Mouse (Mus musculus) kidney, embryonic 14.5 days (tissue): ENCODE results near the gene Plekhh3. TPM values are rescaled to one million over a fixed set of nuclear protein-coding genes. Genes with fewer than 3 reads are reported as not detected.

Experiments
- ATAC-seq: fragments of 200-750 bp; cut with Nextera tagmentation; 2 replicates; pipeline ENCODE4 v1.8.0; 2017; ENCODE audit warnings: moderate number of reproducible peaks, mild to moderate bottlenecking, moderate TSS enrichment, moderate library complexity; ENCODE audit not compliant: low FRiP score, low TSS enrichment
- H3K27ac ChIP-seq: fragments of 300-500 bp; sonication (generic); 2 replicates; pipeline ENCODE4 v1.5.1; 2014; ENCODE audit warnings: low read depth, mild to moderate bottlenecking, low read length, moderate library complexity, mixed read lengths
- H3K27me3 ChIP-seq: fragments of 300-500 bp; sonication (generic); 2 replicates; pipeline ENCODE4 v1.6.1; 2014; ENCODE audit warnings: mild to moderate bottlenecking, low read length; ENCODE audit not compliant: control insufficient read depth, insufficient read depth
- H3K36me3 ChIP-seq: fragments of 300-500 bp; sonication (generic); 2 replicates; pipeline ENCODE4 v1.6.1; 2014; ENCODE audit warnings: low read length, mixed read lengths; ENCODE audit not compliant: control insufficient read depth, insufficient read depth
- H3K4me1 ChIP-seq: fragments of 300-500 bp; sonication (generic); 2 replicates; pipeline ENCODE4 v1.6.1; 2014; ENCODE audit warnings: low read length, mixed read lengths; ENCODE audit not compliant: control insufficient read depth, insufficient read depth
- H3K4me2 ChIP-seq: fragments of 300-500 bp; sonication (generic); replicated peaks from 2 replicates; pipeline ENCODE4 v1.6.1; 2014; ENCODE audit warnings: low read depth, mild to moderate bottlenecking, low read length
- H3K4me3 ChIP-seq: fragments of 300-500 bp; sonication (generic); 2 replicates; pipeline ENCODE4 v1.5.1; 2014; ENCODE audit warnings: mild to moderate bottlenecking, low read length
- H3K9ac ChIP-seq: fragments of 300-500 bp; sonication (generic); 2 replicates; pipeline ENCODE4 v1.6.1; 2014; ENCODE audit warnings: low read depth, mild to moderate bottlenecking, low read length, moderate library complexity
- H3K9me3 ChIP-seq: fragments of 300-500 bp; sonication (generic); 2 replicates; pipeline ENCODE4 v1.6.1; 2016; ENCODE audit warnings: low read length; ENCODE audit not compliant: control insufficient read depth
- WGBS: fragments of 180-500 bp; shearing (Covaris S2); extraction: QIAGEN DNeasy Blood & Tissue Kit; methylation state at CpG from one replicate; pipeline ENCODE4 v1.1.7; 2014; 5-methylcytosine and 5-hydroxymethylcytosine counted together
- polyA plus RNA-seq: library from polyadenylated mRNA; unstranded; fragments of >200 nt; fragmentation: Nextera tagmentation; extraction: Ambion mirVana; gene quantifications from 2 replicates; pipeline ENCODE4 v1.2.1, GENCODE M21; 2014

Gene Plekhh3
- polyA plus RNA-seq, 1 experiment from 2014 or later: 17.9 TPM

DNA sequence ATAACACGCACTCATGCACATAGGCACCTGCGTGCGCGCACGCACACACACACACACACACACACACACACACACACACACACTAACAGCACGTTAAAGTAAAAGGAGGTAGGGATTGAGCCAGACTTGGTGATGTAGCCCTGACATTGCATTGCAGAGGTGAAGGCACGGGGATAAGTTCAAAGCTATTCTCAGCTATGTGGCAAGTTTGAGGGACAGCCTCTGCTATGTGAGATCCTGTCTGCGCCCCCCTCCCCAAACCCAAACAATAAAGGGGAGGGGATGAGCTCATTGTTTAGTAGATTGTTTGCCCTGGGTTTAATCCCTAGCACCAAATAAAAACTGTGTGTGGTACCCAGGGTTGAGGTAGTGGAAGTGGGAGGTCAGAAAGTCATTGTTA lies 30.1 kb downstream of the Plekhh3 start:
- Histone ChIP-seq H3K9me3 (no peaks in the 10 kb centered on the region), H3K4me2 (no peak overlapping the region), H3K36me3 (no peaks in the 10 kb centered on the region), H3K4me1 (peaks cover 12% of the 10 kb centered on the region), H3K4me3 (no peak overlapping the region), H3K9ac (no peak overlapping the region), H3K27ac (no peak overlapping the region), H3K27me3 (no peaks in the 10 kb centered on the region; the same call in 1 of the 2 replicates)
- no peak for ATAC-seq
- whole genome bisulfite sequencing: 82% methylated on average over 8 of the region's 8 CpGs

DNA sequence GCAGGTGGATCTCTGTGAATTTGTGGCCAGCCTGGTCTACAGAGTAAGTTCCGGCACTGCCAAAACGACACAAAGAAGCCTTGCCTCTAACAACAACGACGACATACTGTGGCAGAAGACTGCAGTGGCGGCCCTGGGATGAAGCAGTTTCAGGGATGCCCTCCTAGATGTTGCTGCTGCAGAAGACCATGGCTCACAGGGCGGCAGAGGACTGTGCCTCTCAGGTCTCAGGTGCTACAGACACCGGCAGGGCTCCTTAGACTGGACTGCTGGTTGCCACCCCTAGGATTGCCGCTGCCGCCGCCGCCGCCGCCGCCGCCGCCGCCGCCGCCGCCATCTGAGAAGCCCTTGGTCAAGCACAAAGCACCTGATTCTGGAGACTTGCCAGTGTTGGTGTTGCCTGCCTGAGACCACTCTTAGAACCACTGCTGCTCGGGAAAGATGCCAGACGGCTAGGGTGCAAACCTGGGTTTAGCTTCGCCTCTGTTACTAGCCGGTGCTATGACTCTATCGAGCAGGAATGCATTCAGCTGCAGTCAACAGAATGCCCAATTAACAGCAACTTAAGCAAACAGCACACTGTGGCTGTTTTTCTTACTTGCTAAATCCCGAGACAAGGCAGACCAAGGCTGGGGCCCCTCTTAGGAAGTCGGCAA lies 30.9 kb downstream of the Plekhh3 start:
- WGBS: 46% methylated on average over 27 of the region's 27 CpGs
- H3K4me1 ChIP-seq: peaks cover 12% of the 10 kb centered on the region
- H3K4me2 ChIP-seq: peak overlapping the region; percentile 44
- peak overlapping the region; percentile 24 for H3K4me3 ChIP-seq
- no peaks in the 10 kb centered on the region for H3K36me3 ChIP-seq
- H3K9me3 ChIP-seq: no peaks in the 10 kb centered on the region
- H3K27me3 ChIP-seq: no peaks in the 10 kb centered on the region; the same call in 1 of the 2 replicates
- no peak overlapping the region for H3K27ac ChIP-seq
- no peak for ATAC-seq
- H3K9ac ChIP-seq: peak overlapping the region; percentile 40

DNA sequence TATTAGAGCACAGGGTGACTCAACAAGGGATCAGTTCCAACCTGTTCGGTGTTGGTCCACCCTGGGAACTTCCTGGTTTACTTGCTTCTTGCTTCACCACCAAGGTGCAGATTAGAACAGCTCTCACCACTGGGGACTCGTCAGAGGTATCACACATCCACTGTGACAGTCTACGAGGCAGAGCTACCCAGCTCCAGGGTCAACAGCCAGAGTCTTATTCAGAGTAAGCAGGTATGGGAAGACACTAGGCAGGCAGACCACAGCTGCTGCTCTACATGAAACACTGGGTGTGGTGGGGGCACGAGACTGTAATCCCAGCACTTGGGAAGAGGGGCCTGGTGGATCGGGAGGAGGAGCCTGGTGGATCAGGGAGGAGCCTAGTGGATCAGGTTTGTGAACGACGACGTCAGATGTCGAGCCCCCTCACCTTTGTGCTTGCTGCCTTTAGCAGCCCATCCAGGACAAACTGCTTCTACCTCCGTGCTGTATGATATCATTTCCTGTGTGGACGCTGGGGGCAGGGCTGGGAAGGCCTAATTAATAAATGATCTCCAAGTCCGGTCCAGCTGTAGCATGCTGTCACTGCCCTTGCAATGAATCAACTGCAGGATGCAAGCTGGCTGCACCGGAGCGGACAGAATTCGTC lies 32.5 kb downstream of the Plekhh3 start:
- peak; percentile 83 for ATAC-seq
- peak overlapping the region; percentile 76 for H3K27ac ChIP-seq
- no peak overlapping the region; the same call in 1 of the 2 replicates for H3K4me3 ChIP-seq

DNA sequence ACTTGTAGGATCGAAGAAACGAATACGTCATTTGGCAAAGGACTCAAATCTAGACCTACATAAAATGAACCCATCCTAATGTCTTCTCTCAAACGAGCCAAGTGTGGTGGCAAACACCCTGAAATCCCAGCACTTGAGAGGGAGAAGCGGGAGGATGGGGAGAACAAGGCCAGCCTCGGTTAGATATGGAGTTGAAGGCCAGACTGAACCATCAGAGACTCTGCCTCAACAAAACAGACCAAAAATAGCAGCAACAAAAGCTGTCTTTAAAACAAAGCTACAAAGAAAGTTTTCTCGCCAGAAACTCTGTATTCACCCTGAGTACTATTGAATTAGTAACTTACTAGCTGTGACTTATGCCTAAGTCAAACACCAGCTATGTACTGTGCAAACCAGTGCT lies 34.2 kb downstream of the Plekhh3 start:
- H3K9ac ChIP-seq: no peak overlapping the region
- H3K27ac ChIP-seq: no peak overlapping the region
- peaks cover 6% of the 10 kb centered on the region for H3K4me1 ChIP-seq
- 84% methylated on average over 7 of the region's 7 CpGs for whole genome bisulfite sequencing
- no peaks in the 10 kb centered on the region for H3K9me3 ChIP-seq
- H3K27me3 ChIP-seq: no peaks in the 10 kb centered on the region; the same call in 1 of the 2 replicates
- no peak overlapping the region for H3K4me3 ChIP-seq
- H3K4me2 ChIP-seq: no peak overlapping the region
- H3K36me3 ChIP-seq: no peaks in the 10 kb centered on the region
- no peak for ATAC-seq

More for the DNA sequence above, 32.5 kb downstream of the Plekhh3 start:
- Histone ChIP-seq H3K27me3 (no peaks in the 10 kb centered on the region; the same call in 1 of the 2 replicates), H3K36me3 (no peaks in the 10 kb centered on the region), H3K9ac (peak overlapping the region; percentile 31; the same call in 1 of the 2 replicates), H3K9me3 (no peaks in the 10 kb centered on the region), H3K4me2 (peak overlapping the region; percentile 17), H3K4me1 (peaks cover 9% of the 10 kb centered on the region)
- WGBS: 12% methylated on average over 15 of the region's 15 CpGs

DNA sequence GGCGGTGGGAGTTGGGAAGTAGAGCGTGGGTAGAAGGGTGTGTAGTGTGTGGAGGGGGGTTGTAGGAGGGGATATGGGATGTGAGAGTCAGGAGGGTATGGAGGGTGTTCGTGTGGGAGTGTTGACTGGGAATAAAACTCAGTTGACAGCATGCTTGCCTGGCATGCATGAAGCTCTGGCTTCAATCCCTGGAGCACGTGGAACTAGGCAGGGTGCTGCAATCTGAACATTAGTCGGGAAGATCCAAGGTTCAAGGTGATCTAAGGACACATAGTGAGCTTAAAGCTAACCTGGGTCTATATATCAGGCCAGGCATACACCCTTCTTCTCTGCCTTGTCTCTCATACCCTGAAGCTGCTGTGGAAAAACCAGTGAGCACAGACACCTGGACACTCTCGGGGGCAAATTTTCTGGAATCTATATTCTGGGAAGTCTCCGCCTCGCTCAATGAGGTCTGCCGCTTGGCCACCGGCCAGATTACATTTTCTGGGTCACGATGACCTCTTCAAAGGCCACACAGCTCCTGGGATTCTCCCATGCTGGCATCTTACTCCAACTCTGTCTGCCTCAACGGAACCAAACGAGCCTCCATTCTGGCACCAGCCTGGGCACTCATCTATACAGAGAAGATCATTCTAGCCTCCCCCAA lies 36.8 kb downstream of the Plekhh3 start:
- Histone ChIP-seq H3K9ac (no peak overlapping the region), H3K27me3 (no peaks in the 10 kb centered on the region), H3K9me3 (peaks cover 3% of the 10 kb centered on the region; the same call in 1 of the 2 replicates), H3K27ac (no peak overlapping the region), H3K4me3 (no peak overlapping the region), H3K4me2 (no peak overlapping the region), H3K4me1 (peaks cover 3% of the 10 kb centered on the region), H3K36me3 (no peaks in the 10 kb centered on the region)
- WGBS: 66% methylated on average over 13 of the region's 13 CpGs
- no peak for ATAC-seq

DNA sequence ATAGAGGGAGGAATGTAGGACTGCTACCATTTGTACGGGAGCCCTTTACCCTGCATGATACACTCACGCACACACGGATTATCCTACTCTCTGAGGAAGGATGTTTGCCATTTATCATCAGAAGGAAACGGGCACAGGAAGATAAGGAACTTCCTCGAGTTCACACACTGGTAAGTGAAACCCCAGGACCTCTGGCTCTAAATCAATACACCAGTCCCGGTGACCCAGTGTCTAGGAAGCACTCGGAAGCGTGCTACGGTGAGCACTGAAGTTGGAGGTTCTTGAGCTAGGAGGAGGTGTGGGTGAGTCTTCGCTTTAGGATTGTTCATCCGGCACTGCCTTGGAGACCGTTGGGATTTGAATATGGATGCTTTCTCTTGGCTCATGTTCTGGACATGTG lies 38.1 kb downstream of the Plekhh3 start:
- ATAC-seq: peak; percentile 50; the same call in 1 of the 2 replicates
- Histone ChIP-seq H3K36me3 (no peaks in the 10 kb centered on the region), H3K4me2 (no peak overlapping the region), H3K4me1 (no peaks in the 10 kb centered on the region), H3K4me3 (no peak overlapping the region), H3K27ac (no peak overlapping the region), H3K9me3 (peaks cover 3% of the 10 kb centered on the region; the same call in 1 of the 2 replicates), H3K27me3 (no peaks in the 10 kb centered on the region), H3K9ac (no peak overlapping the region)
- WGBS: 59% methylated on average over 12 of the region's 12 CpGs

DNA sequence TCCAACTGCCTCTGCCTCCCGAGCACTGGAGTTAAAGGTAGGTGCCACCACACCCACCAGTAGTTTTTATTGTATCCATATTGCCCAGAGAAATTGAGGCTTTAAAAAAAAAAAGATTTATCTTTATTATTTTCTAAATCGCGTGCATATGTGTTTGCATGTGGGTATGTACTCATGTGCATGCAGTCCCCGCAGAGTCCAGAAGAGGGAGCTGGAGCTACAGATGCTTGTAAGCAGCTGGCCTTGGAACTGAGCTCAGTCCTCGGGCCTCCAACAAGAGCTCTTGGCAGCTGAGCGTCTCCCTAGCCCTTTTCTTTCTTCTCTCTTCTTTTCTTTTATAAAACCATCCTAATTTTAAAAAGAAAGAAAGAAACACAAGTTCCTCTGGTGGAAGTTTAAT lies 39.5 kb downstream of the Plekhh3 start:
- ATAC-seq: no peak
- no peaks in the 10 kb centered on the region for H3K27me3 ChIP-seq
- H3K9me3 ChIP-seq: peaks cover 3% of the 10 kb centered on the region; the same call in 1 of the 2 replicates
- WGBS: 87% methylated on average over 6 of the region's 6 CpGs
- H3K9ac ChIP-seq: no peak overlapping the region
- no peaks in the 10 kb centered on the region for H3K4me1 ChIP-seq
- no peak overlapping the region for H3K4me3 ChIP-seq
- no peak overlapping the region for H3K27ac ChIP-seq
- no peak overlapping the region for H3K4me2 ChIP-seq
- H3K36me3 ChIP-seq: peaks cover 1% of the 10 kb centered on the region

DNA sequence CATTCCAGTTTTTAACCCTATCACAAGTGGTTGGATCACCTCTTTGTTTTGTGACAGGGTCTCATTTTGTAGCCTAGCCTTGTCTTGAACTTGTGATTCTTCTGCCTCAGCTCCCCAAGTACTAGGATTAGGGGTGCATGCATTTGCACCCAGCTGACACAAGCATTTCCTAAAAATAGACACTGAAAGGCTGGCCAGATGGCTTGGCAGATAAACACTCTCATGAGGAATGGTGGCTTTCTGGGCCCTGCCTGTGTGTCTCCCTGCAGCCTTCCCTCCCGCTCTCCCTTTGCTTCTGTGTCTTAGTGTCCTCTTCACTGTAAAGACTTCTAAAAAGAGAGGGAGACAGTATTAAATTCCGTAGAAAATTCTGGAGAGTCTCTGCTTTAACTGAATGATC lies 40.0 kb downstream of the Plekhh3 start:
- H3K27me3 ChIP-seq: no peaks in the 10 kb centered on the region
- WGBS: 87% methylated on average over 2 of the region's 2 CpGs
- H3K36me3 ChIP-seq: peaks cover 6% of the 10 kb centered on the region
- no peak overlapping the region for H3K9ac ChIP-seq
- no peaks in the 10 kb centered on the region for H3K4me1 ChIP-seq
- no peak overlapping the region for H3K27ac ChIP-seq
- H3K4me3 ChIP-seq: no peak overlapping the region
- no peak overlapping the region for H3K4me2 ChIP-seq
- peaks cover 5% of the 10 kb centered on the region; the same call in 1 of the 2 replicates for H3K9me3 ChIP-seq
- ATAC-seq: no peak
